20 mouse cellular contexts compared by ENCODE assay signal in the genomic region with DNA sequence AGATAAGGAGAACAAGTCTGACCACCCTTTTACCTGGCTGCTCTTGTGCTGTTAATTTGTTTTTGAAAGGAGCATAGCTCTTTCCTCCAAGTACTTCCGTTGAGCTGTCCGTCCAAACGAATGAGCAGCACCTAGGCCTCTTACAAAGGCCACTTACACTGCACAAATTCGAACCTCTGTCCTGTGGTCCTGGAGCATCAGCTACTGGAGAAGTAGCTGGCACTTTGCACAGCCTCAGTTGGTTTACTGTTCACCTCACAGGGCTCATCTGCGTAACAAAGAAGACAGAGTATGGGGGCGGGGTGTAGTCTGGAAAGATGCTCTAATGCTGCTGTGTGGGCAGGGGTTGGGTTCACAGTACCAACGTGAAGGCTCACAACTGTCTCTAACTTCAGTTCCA. TPM values are rescaled to one million over a fixed set of nuclear protein-coding genes. Genes with fewer than 3 reads are reported as not detected.
DNase-seq lines count a peak whose midpoint lies in the region; ATAC-seq lines count a peak whose summit lies in the region.
"Had no signal": no experiment of that assay in that cellular context is flagged by ENCODE, and none has a peak within 500 bp of the region (broad histone marks: within the 10 kb centered on the region; RNA-seq: fewer than 3 reads in every experiment).

No protein-coding gene starts in this region.

- ATAC-seq in midbrain, embryonic 11.5 days (ENCODE audit: low FRiP score): no peak
- ATAC-seq in midbrain, embryonic 13.5 days: no peak
- ATAC-seq in stomach, embryonic 15.5 days (ENCODE audit: insufficient read depth, low FRiP score, low read depth): no peak
- no peak for ATAC-seq in erythroblast, adult 5-6 weeks (replicated peaks; ENCODE audit: low FRiP score, poor library complexity, severe bottlenecking)
- ATAC-seq: forebrain, embryonic 13.5 days; forebrain, postnatal 0 days; intestine, embryonic 15.5 days had no signal

- no peaks in the 10 kb centered on the region for H3K36me3 ChIP-seq in midbrain, embryonic 11.5 days (ENCODE audit: control insufficient read depth, insufficient read depth, low read length)
- no peaks in the 10 kb centered on the region for H3K36me3 ChIP-seq in midbrain, embryonic 13.5 days
- H3K36me3 ChIP-seq in stomach, embryonic 15.5 days: no peaks in the 10 kb centered on the region
- H3K36me3 ChIP-seq: embryonic facial prominence, embryonic 13.5 days; hindbrain, embryonic 13.5 days; intestine, embryonic 15.5 days had no signal

- no peaks in the 10 kb centered on the region for H3K27me3 ChIP-seq in midbrain, embryonic 11.5 days (ENCODE audit: control insufficient read depth, insufficient read depth, low read length)
- H3K27me3 ChIP-seq in midbrain, embryonic 13.5 days: no peaks in the 10 kb centered on the region
- H3K27me3 ChIP-seq in stomach, embryonic 15.5 days (replicated peaks): no peaks in the 10 kb centered on the region
- H3K27me3 ChIP-seq: embryonic facial prominence, embryonic 13.5 days; forebrain, embryonic 13.5 days; hindbrain, embryonic 13.5 days; intestine, embryonic 15.5 days had no signal

- H3K27ac ChIP-seq in midbrain, embryonic 11.5 days (ENCODE audit: low read depth, low read length): no peak overlapping the region
- H3K27ac ChIP-seq in midbrain, embryonic 13.5 days: no peak overlapping the region
- peak overlapping the region; percentile 26; the same call in 1 of the 2 replicates for H3K27ac ChIP-seq in stomach, embryonic 15.5 days
- H3K27ac ChIP-seq: embryonic facial prominence, embryonic 13.5 days; forebrain, embryonic 13.5 days; hindbrain, embryonic 13.5 days; intestine, embryonic 15.5 days had no signal

- WGBS in midbrain, embryonic 11.5 days: 33% methylated on average over 7 of the region's 7 CpGs
- 33% methylated on average over 7 of the region's 7 CpGs for whole genome bisulfite sequencing in midbrain, embryonic 13.5 days
- 61% methylated on average over 7 of the region's 7 CpGs for WGBS in stomach, embryonic 15.5 days

- no peaks in the 10 kb centered on the region for H3K9me3 ChIP-seq in midbrain, embryonic 11.5 days (ENCODE audit: control insufficient read depth, low read length)
- H3K9me3 ChIP-seq in midbrain, embryonic 13.5 days: no peaks in the 10 kb centered on the region
- no peaks in the 10 kb centered on the region for H3K9me3 ChIP-seq in stomach, embryonic 15.5 days
- H3K9me3 ChIP-seq: embryonic facial prominence, embryonic 13.5 days; forebrain, embryonic 13.5 days; hindbrain, embryonic 13.5 days; intestine, embryonic 15.5 days had no signal

- H3K4me3 ChIP-seq in midbrain, embryonic 11.5 days (ENCODE audit: low read depth, low read length): no peak overlapping the region
- H3K4me3 ChIP-seq in midbrain, embryonic 13.5 days (replicated peaks): no peak overlapping the region
- H3K4me3 ChIP-seq in stomach, embryonic 15.5 days (replicated peaks): no peak overlapping the region
- H3K4me3 ChIP-seq: embryonic facial prominence, embryonic 13.5 days; forebrain, embryonic 13.5 days; hindbrain, embryonic 13.5 days; intestine, embryonic 15.5 days had no signal

- H3K9ac ChIP-seq in midbrain, embryonic 11.5 days (ENCODE audit: low read length): no peak overlapping the region
- no peak overlapping the region for H3K9ac ChIP-seq in midbrain, embryonic 13.5 days (replicated peaks)
- no peak overlapping the region for H3K9ac ChIP-seq in stomach, embryonic 15.5 days
- H3K9ac ChIP-seq: embryonic facial prominence, embryonic 13.5 days; forebrain, embryonic 13.5 days; forebrain, postnatal 0 days; hindbrain, embryonic 13.5 days; intestine, embryonic 15.5 days had no signal

- H3K4me1 ChIP-seq in midbrain, embryonic 11.5 days (ENCODE audit: control insufficient read depth, insufficient read depth, low read length): no peaks in the 10 kb centered on the region
- H3K4me1 ChIP-seq in midbrain, embryonic 13.5 days (replicated peaks): no peaks in the 10 kb centered on the region
- no peaks in the 10 kb centered on the region; the same call in 1 of the 2 replicates for H3K4me1 ChIP-seq in stomach, embryonic 15.5 days
- H3K4me1 ChIP-seq: embryonic facial prominence, embryonic 13.5 days; hindbrain, embryonic 13.5 days had no signal

- DNase-seq in midbrain, embryonic 11.5 days (ENCODE audit: low spot score, missing footprints): peak; percentile 79
- peak; percentile 87 for DNase-seq in ES-CJ7 (ENCODE audit: low read depth, low spot score)
- DNase-seq in MEL-GATA-1-ER (ENCODE audit: extremely low read depth, low read depth): peak; percentile 25
- DNase-seq in cerebellum, adult 11 months: no peak
- DNase-seq in adipocyte (ENCODE audit: low spot score): no peak
- DNase-seq: adrenal gland, postnatal 10 days; cerebellum, adult 11-12 months; cerebellum, adult 9-10 months; cerebellum, postnatal 36 days; forebrain, postnatal 0 days; gastrocnemius, postnatal 14 days; heart, postnatal 10 days; kidney, adult 18-20 months had no signal

- no peak overlapping the region for H3K4me2 ChIP-seq in midbrain, embryonic 11.5 days
- no peak overlapping the region for H3K4me2 ChIP-seq in midbrain, embryonic 13.5 days (replicated peaks)
- H3K4me2 ChIP-seq in stomach, embryonic 15.5 days: no peak overlapping the region
- H3K4me2 ChIP-seq: embryonic facial prominence, embryonic 13.5 days; forebrain, embryonic 13.5 days; hindbrain, embryonic 13.5 days; intestine, embryonic 15.5 days had no signal

RNA-seq across cellular contexts. Expression of a gene that starts 15.7 kb away (rescaled TPM):
- polyA plus RNA-seq in midbrain, embryonic 11.5 days (2014; fragmentation: Nextera tagmentation; extraction: Ambion mirVana): 104 and 105 TPM in 2 replicates
- 91.0 and 92.2 TPM in 2 replicates for polyA plus RNA-seq in midbrain, embryonic 13.5 days (2015; fragmentation: Nextera tagmentation; extraction: Ambion mirVana)
- 63.0 and 63.8 TPM in 2 replicates for polyA plus RNA-seq in stomach, embryonic 15.5 days (2015; fragmentation: Nextera tagmentation; extraction: Ambion mirVana)
- total RNA-seq in erythroblast, adult 5-6 weeks (2015; ENCODE audit: low replicate concordance): 0.63 TPM in 1 of 2 replicates, not detected in the other
- 1.1 and 3.5 TPM in 2 replicates for total RNA-seq in erythroblast, adult 5-6 weeks (2017; ENCODE audit: low replicate concordance)

RNA-seq across cellular contexts. Expression of a gene that starts 55.4 kb away (rescaled TPM):
- 2.1 and 2.5 TPM in 2 replicates for polyA plus RNA-seq in midbrain, embryonic 11.5 days (2014; fragmentation: Nextera tagmentation; extraction: Ambion mirVana)
- polyA plus RNA-seq in midbrain, embryonic 13.5 days (2015; fragmentation: Nextera tagmentation; extraction: Ambion mirVana): 0.85 and 1.2 TPM in 2 replicates
- polyA plus RNA-seq in stomach, embryonic 15.5 days (2015; fragmentation: Nextera tagmentation; extraction: Ambion mirVana): 2.5 and 2.6 TPM in 2 replicates
- 7.1 and 8.2 TPM in 2 replicates for total RNA-seq in erythroblast, adult 5-6 weeks (2015; ENCODE audit: low replicate concordance)
- 4.3 and 8.3 TPM in 2 replicates for total RNA-seq in erythroblast, adult 5-6 weeks (2017; ENCODE audit: low replicate concordance)
- total RNA-seq: gastrocnemius, postnatal 14 days had no signal

Comparison
In these comparisons a context has a peak if more than half of its experiments do, and no peak if none do; other contexts are left out.
1. DNase-seq: peak in midbrain, embryonic 11.5 days (single experiment), ES-CJ7 (single experiment) and MEL-GATA-1-ER (single experiment); none in cerebellum, adult 11 months (single experiment) and adipocyte (single experiment).